Mouse (Mus musculus) granulocyte monocyte progenitor cell, adult 5-6 weeks (primary cell): ENCODE data around the gene Zgrf1. TPM values are rescaled to one million over a fixed set of nuclear protein-coding genes. Genes with fewer than 3 reads are reported as not detected.
A peak's percentile ranks its signal among the peaks of the same experiment; 100 is the strongest.

Experiments used
- ATAC-seq: replicated peaks from 2 replicates; pipeline ENCODE4 v1.8.0; 2016; ENCODE audit warnings: mild to moderate bottlenecking, moderate TSS enrichment, inconsistent platforms; ENCODE audit not compliant: poor library complexity, severe bottlenecking
- total RNA-seq, 2 experiments: library from RNA; stranded (forward) in 1 of 2; stranded (reverse) in 1 of 2; fragments of 200-712, 200-1000 nt in 1 of 2; fragments of >200 nt in 1 of 2; fragmentation: Nextera tagmentation in 1 of 2; gene quantifications; 2 replicates each; pipeline ENCODE4 v1.2.3; 2014 to 2017

Zgrf1 gene
- total RNA-seq, 2 experiments from 2014 or later = 23.1 to 30.8 TPM

DNA sequence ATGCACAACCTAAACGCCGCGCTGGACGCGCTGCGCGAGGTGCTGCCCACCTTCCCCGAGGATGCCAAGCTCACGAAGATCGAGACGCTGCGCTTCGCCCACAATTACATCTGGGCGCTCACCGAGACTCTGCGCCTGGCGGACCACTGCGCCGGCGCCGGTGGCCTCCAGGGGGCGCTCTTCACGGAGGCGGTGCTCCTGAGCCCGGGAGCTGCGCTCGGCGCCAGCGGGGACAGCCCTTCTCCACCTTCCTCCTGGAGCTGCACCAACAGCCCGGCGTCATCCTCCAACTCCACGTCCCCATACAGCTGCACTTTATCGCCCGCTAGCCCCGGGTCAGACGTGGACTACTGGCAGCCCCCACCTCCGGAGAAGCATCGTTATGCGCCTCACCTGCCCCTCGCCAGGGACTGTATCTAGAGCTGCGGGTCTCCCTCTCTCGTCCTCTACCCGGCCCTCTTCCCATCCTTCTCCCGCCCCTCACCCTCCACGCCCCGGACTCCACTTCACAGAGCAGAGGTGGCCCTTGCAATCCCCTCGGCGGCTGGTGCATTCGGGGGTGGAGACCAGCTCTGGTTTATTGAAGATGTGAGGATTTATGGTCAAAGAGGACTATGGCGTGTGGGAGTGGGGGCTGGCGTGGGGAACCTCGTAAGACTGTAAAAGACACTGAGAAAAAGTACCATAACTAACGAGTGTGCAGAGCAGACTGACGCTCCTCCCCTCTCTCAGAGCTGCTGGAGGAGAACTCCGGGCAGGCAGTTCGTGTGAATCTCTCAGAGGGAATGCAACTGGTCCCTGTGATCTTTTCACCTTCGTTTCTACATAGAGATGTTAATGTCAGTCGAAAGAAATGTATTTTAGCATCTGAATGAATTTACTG, 81.1 kb downstream of the Zgrf1 start:
- ATAC-seq = peak; percentile 86

- ATAC-seq = no peak
Observed at GRCm38 (mm10) chr3:127634984-127635349, 81.7 kb downstream of the Zgrf1 start.

DNA sequence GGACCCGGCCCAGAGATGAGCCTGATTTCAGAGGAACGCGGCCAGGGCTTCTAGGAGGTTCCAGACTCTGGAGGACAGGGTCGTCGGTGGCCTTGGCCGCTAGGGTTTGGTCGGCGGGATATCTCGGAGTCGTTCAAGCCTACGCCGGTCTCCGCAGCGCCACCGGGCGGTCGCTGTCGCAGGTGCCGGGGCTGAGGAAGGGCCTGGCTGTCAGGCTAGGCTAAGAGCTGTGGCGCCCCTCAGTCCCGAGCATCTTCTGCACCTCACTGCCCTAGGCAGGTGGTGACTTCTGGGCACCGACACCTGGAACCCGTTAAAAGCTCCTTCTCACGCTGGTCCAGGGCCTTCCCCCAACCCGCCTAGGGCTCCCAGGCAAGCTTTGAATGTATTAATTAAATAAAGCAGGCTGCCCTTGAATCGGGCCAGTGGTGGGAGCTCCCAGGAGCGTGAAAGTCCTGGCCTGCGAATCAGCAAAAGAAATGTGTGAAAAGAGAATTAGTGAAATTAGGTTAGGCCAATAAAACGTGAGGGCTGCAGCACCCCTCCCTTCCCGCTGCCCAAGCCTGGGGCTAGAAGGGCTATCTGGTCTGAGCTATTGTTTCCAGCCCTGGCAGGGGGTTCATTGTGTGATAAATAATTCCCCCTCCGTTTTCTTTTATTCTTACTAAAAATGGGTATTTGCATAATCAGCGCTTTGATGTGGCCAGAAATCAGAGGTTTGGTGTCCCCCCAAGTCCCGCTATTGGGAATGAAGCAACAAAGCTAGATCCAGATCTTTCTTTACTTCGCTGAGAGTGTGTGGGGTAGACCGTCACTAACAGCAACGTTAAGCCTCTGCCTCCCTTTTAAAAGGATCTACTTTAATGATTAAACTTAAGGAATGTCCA, 86.8 kb downstream of the Zgrf1 start:
- peak; percentile 99 for ATAC-seq

DNA sequence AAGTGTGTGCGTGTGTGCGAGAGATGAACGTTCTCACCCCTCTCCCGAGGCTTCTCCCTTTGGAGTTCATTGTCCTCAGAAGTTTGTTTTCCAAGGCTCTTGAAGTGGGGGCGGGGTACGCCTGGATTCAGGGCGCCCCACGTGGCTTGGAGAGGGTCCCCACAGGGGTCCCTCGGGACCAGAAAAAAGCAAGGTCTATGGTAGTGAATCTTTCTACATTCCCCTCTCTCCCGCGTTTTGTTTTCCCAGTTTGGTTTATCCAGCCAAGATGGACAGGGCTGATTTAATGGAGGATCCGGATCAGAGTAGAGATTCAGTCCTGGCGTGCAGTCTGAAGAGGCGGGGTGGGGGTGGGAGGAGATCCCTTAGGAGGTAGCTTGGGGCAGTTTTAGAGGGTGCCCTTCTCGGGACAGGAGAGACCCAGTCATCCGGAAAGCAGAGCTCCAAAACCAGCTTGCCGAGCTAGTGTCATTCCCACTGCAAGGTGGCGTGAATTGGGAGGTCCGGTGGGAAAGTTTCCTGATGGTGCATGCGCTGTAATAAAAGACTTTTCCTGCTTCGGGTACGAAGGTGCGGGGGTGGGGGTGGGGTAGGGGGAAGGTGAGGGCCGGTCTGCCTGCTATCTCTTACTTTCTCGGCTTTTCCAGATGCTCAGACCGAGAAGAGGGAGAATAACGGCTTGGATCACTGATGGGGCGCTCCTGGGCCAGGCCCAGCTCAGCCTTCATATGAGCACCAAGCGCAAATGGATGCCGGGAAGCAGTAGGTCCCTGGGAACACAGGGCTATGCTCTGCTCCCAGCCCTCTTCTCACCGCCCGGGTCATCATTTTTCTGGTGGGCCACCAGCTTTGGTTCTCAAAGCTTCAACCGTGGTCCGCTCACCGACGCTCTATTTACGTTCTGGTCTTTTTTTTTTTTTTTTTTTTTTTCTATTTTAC, 87.7 kb downstream of the Zgrf1 start:
- no peak for ATAC-seq

DNA sequence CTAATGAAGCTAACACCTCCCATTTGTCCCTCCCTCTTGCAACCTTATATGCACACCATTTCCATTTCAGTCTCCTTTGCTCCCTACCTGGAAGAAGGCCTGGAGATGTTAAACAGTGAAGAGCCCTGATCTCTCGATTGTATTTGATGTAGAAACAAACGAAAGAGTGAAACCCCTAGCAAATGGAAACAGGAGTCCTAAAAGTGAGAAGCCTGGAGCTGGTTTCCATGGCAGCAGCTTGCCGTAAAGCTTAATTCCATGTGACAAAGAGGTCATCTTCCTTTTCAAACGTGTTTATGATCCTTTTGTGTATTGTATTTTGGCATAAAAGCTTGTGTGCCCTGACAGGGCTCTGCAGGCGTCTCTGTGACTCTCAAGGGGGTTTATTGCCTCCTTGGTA, 88.9 kb downstream of the Zgrf1 start:
- no peak for ATAC-seq

DNA sequence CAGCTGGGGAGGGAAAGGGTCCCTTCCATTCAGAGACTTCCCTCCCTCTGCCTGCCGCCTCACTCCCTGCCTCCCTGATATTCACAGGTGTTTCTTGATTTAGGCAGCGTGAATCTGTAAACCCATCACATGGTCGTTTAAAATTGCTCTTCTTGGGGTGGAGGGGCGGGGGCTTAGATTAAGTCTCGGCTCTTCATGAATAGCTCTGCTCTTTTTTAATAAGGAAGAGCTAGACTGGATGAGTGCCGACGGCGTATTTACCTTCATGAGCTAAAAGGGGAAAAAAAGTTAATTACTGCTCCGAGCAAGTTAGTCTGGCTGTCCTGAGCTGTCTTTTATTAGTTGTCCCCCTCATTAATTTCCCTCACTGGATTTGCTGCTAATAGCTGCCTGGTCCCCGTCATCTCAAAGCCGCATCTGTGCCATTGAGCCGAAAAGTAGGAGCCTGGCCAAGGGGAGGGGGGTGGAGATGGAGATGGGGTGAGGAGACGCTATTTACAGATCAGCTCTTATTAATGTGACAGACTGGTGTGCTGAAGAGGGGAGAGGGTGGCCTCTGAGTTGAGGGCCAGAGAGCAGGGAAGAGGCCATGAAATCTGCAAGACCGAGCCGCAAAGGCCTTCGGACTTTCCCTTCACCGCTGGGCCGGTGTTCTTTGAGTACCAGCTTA, 93.0 kb downstream of the Zgrf1 start:
- ATAC-seq = no peak

DNA sequence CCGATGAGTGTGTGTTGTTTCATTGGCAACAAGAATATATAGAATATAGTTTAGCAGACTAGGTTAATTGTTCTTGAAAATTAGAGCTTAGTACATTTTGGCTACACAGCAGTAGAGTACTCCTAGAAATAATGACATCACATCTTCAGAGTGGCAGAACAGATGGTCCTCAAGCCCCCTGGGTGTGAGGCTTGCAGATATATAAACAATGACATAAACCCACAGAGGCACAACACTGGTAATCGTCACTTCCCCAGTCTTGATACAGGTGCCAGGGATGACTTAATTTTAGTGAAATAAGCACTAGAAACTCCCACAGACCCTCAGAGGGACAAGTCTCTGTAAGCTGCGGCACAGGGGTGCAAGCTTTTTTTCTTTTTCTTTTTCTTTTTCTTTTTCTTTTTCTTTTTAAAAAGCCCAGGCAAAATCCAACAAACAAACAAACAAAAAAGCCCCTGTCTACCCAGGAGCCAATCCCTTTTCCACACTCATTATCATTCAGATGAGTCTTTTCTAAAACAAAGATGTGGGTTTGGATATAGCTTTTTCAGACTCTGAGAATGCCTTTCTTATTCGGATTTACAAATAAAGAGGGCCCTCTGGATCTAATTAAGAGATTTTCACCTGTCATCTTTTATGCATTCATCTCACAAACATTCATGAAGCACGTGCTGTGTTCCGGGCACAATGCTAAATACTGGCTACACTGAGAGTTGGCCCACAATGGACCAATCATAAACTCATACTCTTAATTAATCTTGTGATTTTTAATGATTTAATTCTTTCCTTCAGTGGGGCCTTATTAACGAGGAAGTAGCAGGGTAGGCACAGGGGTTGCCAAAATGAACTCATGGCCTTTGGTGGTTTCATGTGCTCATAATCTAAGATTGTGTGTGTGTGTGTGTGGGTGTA, 98.7 kb downstream of the Zgrf1 start:
- ATAC-seq = no peak

- ATAC-seq = no peak
Observed at GRCm38 (mm10) chr3:127660712-127661111, 107.4 kb downstream of the Zgrf1 start.

DNA sequence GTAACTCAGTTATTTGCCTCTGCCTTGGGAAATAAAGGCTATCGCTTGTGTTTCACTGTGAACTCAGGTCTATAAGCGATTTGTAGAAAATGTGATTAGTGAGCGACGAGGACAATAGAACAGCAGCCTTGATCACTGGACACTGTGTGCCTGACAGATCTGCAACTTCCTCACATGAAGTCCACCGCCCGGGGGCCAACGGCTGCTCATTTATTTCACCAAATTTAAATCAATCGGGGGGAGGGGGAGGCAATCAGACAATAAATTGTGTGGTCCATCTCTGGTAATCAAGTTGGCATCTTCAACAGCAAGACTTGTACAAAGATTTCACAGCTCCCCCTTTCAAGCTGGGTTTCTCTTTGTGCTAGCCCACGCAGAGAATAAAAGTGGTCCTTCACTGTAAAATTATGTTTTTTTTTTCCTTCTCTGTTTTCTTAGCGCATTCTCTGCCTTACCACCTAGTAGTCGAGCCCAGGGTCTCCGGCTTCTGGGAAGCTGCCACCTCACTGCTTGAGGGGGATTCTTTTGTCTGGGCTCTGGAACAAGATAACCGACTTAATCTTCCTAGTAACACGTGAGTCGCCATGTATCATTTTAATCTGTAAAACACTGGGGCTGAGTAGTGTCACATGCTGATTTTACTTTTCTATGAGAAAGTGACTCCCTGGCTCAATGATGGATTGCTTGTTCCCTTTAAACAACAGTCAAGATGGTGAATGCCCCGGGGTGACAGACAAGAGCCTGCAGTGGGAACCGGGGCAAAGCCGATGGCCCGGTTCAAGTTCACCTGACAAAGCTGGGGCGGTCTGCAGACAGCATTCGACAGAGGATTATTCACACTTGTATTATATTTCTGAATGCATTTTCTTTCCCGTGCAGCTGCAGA, 108.6 kb downstream of the Zgrf1 start:
- no peak for ATAC-seq

Other genes starting within 250 kb of the Zgrf1 start
- gene Ank2, start 54.1 kb upstream of the Zgrf1 start, total RNA-seq (2014; fragmentation: Nextera tagmentation) = 0.45 and 0.73 TPM in 2 replicates
- gene Ank2, start 54.1 kb upstream of the Zgrf1 start, total RNA-seq (2017) = 0.26 TPM in 1 of 2 replicates, not detected in the other
- gene Larp7, start 140 bp upstream of the Zgrf1 start, total RNA-seq (2014; fragmentation: Nextera tagmentation) = 55.2 and 76.0 TPM in 2 replicates
- 106 and 126 TPM in 2 replicates for gene Larp7, start 140 bp upstream of the Zgrf1 start, total RNA-seq (2017)
- not detected in 2 replicates for gene Neurog2, start 79.6 kb downstream of the Zgrf1 start, total RNA-seq (2014; fragmentation: Nextera tagmentation)
- gene Neurog2, start 79.6 kb downstream of the Zgrf1 start, total RNA-seq (2017) = not detected in 2 replicates
- 10.5 and 16.1 TPM in 2 replicates for gene Alpk1, start 227.0 kb downstream of the Zgrf1 start, total RNA-seq (2014; fragmentation: Nextera tagmentation)
- gene Alpk1, start 227.0 kb downstream of the Zgrf1 start, total RNA-seq (2017) = 14.9 and 19.7 TPM in 2 replicates
- gene Tifa, start 236.3 kb downstream of the Zgrf1 start, total RNA-seq (2014; fragmentation: Nextera tagmentation) = 49.4 and 52.3 TPM in 2 replicates
- gene Tifa, start 236.3 kb downstream of the Zgrf1 start, total RNA-seq (2017) = 51.3 and 53.6 TPM in 2 replicates